Mouse (Mus musculus): Measurements from ENCODE around the gene Rbm47.

DNA sequence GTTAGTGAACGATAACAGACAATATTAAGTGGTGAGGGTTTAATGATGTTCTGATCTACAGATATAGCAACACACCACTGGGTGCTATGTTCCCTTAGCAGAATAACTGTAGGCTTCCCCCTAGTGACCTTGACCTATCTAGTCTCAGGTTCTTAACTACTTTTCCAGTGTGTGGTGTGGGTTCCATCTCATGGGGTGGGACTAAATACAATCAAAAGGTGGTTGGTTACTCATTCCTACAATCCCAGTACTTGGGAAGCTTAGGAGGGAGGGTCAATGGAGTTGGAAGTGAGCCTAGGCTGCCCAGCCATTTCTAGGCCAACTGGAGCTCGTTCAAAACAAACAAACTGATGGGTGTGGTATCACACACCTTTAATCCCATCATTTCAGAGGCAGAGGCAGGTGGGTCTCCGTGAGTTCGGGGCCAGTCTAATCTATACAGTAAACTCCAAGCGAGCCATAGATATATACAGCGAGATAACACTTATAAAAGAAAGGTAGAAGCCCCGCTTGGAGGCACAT, 94.4 kb downstream of the Rbm47 start:
- TF ChIP-seq POLR2A (IDR thresholded peaks at IDR 0.05; ENCODE audit: insufficient read depth, low read depth, low read length) (no peak), CTCF (IDR thresholded peaks at IDR 0.05) (no peak), EP300 (IDR thresholded peaks at IDR 0.05; ENCODE audit: insufficient read depth, low read depth, low read length) (no peak)

Measured in heart, adult 2 months (tissue).